Mouse (Mus musculus) CH12.LX (cell line): ENCODE measurements around the gene Rrm1. TPM values are rescaled to one million over a fixed set of nuclear protein-coding genes. Genes with fewer than 3 reads are reported as not detected.

Experiments
- DNase-seq: peaks from one replicate; pipeline ENCODE4 v3.0.0-alpha.2; 2013; ENCODE audit errors: extremely low read depth
- H3K27ac ChIP-seq: 2 replicates; pipeline ENCODE4 v1.5.1; 2012; ENCODE audit warnings: low read depth, mild to moderate bottlenecking, control low read depth, moderate library complexity; ENCODE audit not compliant: insufficient read depth
- H3K27me3 ChIP-seq: replicated peaks from 2 replicates; pipeline ENCODE3; 2012; ENCODE audit warnings: inconsistent platforms
- H3K36me3 ChIP-seq, 2 experiments: replicated peaks in 1 of 2; 2 replicates each; pipeline versions ENCODE3 to v1.6.1; 2012; ENCODE audit warnings: inconsistent platforms in 1 of 2, low read length in 1 of 2, mild to moderate bottlenecking in 1 of 2, mixed read lengths in 1 of 2, moderate library complexity in 1 of 2; ENCODE audit not compliant: control insufficient read depth in 1 of 2, insufficient read depth in 1 of 2
- H3K4me1 ChIP-seq, 2 experiments: 2 replicates each; pipeline ENCODE4 v1.6.1; 2012; ENCODE audit warnings: inconsistent platforms in 1 of 2, moderate library complexity in 1 of 2; ENCODE audit not compliant: insufficient read depth in 2 of 2, control insufficient read depth in 1 of 2
- H3K4me2 ChIP-seq: 2 replicates; pipeline ENCODE4 v1.6.1; 2012; ENCODE audit warnings: low read depth, mild to moderate bottlenecking, control low read depth; ENCODE audit not compliant: poor library complexity, insufficient read depth, severe bottlenecking
- H3K4me3 ChIP-seq, 3 experiments: fragments of 150-350 bp in 1 of 3; sonication (generic) in 1 of 3; replicated peaks in 1 of 3; 2 replicates each; pipeline versions ENCODE3 to v1.5.1; 2011 to 2012; ENCODE audit warnings: low read depth in 2 of 3, low read length in 2 of 3, mild to moderate bottlenecking in 2 of 3, moderate library complexity in 2 of 3, control low read depth in 1 of 3, improper control_type of control experiment in 1 of 3, inconsistent platforms in 1 of 3, mixed read lengths in 1 of 3; ENCODE audit not compliant: poor library complexity in 1 of 3
- H3K79me2 ChIP-seq: replicated peaks from 2 replicates; pipeline ENCODE4 v1.6.1; 2012; ENCODE audit warnings: mild to moderate bottlenecking, moderate library complexity; ENCODE audit not compliant: control insufficient read depth, poor library complexity, insufficient read depth, severe bottlenecking; ENCODE audit errors: extremely low read depth
- H3K9ac ChIP-seq: 2 replicates; pipeline ENCODE4 v1.6.1; 2012; ENCODE audit warnings: low read depth, mild to moderate bottlenecking, control low read depth, moderate library complexity; ENCODE audit not compliant: insufficient read depth
- H3K9me3 ChIP-seq: replicated peaks from 2 replicates; pipeline ENCODE3; 2012; ENCODE audit warnings: low read length, inconsistent platforms, mixed read lengths
- BHLHE40 ChIP-seq: IDR thresholded peaks from 2 replicates; pipeline ENCODE4 v1.6.1; 2011; ENCODE audit warnings: mild to moderate bottlenecking, low read depth, low read length, improper control_type of control experiment
- CHD2 ChIP-seq: IDR thresholded peaks from 2 replicates; pipeline ENCODE4 v1.6.1; 2011; ENCODE audit warnings: low read length, improper control_type of control experiment
- E2F4 ChIP-seq: IDR thresholded peaks from 2 replicates; pipeline ENCODE4 v1.6.1; 2011; ENCODE audit warnings: low read depth, low read length, improper control_type of control experiment; ENCODE audit not compliant: insufficient replicate concordance
- ELF1 ChIP-seq: IDR thresholded peaks from 2 replicates; pipeline ENCODE4 v1.6.1; 2014; ENCODE audit warnings: low read depth, mild to moderate bottlenecking, inconsistent platforms, low read length, improper control_type of control experiment
- EP300 ChIP-seq: IDR thresholded peaks from 2 replicates; pipeline ENCODE4 v1.6.1; 2011; ENCODE audit warnings: low read length, improper control_type of control experiment
- ETS1 ChIP-seq: conservative IDR thresholded peaks from 2 replicates; pipeline ENCODE4 v1.6.1; 2012; ENCODE audit warnings: low read depth, mild to moderate bottlenecking, inconsistent platforms, low read length, improper control_type of control experiment, moderate library complexity
- GABPA ChIP-seq: IDR thresholded peaks from 2 replicates; pipeline ENCODE4 v1.6.1; 2012; ENCODE audit warnings: low read depth, low read length, improper control_type of control experiment, inconsistent platforms; ENCODE audit not compliant: insufficient replicate concordance
- HCFC1 ChIP-seq: IDR thresholded peaks from 2 replicates; pipeline ENCODE4 v1.6.1; 2012; ENCODE audit warnings: low read depth, mild to moderate bottlenecking, inconsistent platforms, low read length, improper control_type of control experiment
- IRF4 ChIP-seq: IDR thresholded peaks from 2 replicates; pipeline ENCODE4 v1.6.1; 2014; ENCODE audit warnings: low read depth, mild to moderate bottlenecking, inconsistent platforms, low read length, improper control_type of control experiment
- KAT2A ChIP-seq: IDR thresholded peaks from 2 replicates; pipeline ENCODE4 v1.6.1; 2012; ENCODE audit warnings: low read length, improper control_type of control experiment, inconsistent platforms; ENCODE audit not compliant: insufficient replicate concordance
- MAFK ChIP-seq: IDR thresholded peaks from 2 replicates; pipeline ENCODE4 v1.6.1; 2011; ENCODE audit warnings: low read length, improper control_type of control experiment; ENCODE audit not compliant: insufficient replicate concordance
- MAX ChIP-seq: IDR thresholded peaks from 2 replicates; pipeline ENCODE4 v1.6.1; 2011; ENCODE audit warnings: low read length, improper control_type of control experiment
- MAZ ChIP-seq: IDR thresholded peaks from 2 replicates; pipeline ENCODE4 v1.6.1; 2012; ENCODE audit warnings: low read depth, mild to moderate bottlenecking, inconsistent platforms, low read length, improper control_type of control experiment, moderate library complexity
- MEF2A ChIP-seq: IDR thresholded peaks from 2 replicates; pipeline ENCODE4 v1.6.1; 2014; ENCODE audit warnings: low read depth, mild to moderate bottlenecking, inconsistent platforms, low read length, improper control_type of control experiment, borderline replicate concordance
- MXI1 ChIP-seq: IDR thresholded peaks from 2 replicates; pipeline ENCODE4 v1.6.1; 2011; ENCODE audit warnings: mild to moderate bottlenecking, low read depth, low read length, improper control_type of control experiment
- MYC ChIP-seq: IDR thresholded peaks from 2 replicates; pipeline ENCODE4 v1.6.1; 2011; ENCODE audit warnings: low read depth, mild to moderate bottlenecking, improper control_type of control experiment, low read length
- NELFE ChIP-seq: IDR thresholded peaks from 2 replicates; pipeline ENCODE4 v1.6.1; 2011; ENCODE audit warnings: low read depth, low read length, improper control_type of control experiment
- NRF1 ChIP-seq: IDR thresholded peaks from 2 replicates; pipeline ENCODE4 v1.6.1; 2014; ENCODE audit warnings: low read depth, mild to moderate bottlenecking, inconsistent platforms, low read length, improper control_type of control experiment, moderate library complexity
- POLR2A ChIP-seq: IDR thresholded peaks from 2 replicates; pipeline ENCODE4 v1.6.1; 2011; ENCODE audit warnings: low read depth, mild to moderate bottlenecking, improper control_type of control experiment, low read length
- RAD21 ChIP-seq: IDR thresholded peaks from 2 replicates; pipeline ENCODE4 v1.6.1; 2011; ENCODE audit warnings: low read depth, mild to moderate bottlenecking, low read length, improper control_type of control experiment, moderate library complexity
- RCOR1 ChIP-seq: conservative IDR thresholded peaks from 2 replicates; pipeline ENCODE4 v1.6.1; 2012; ENCODE audit warnings: low read depth, mild to moderate bottlenecking, inconsistent platforms, low read length, improper control_type of control experiment
- SIN3A ChIP-seq: IDR thresholded peaks from 2 replicates; pipeline ENCODE4 v1.6.1; 2012; ENCODE audit warnings: low read length, improper control_type of control experiment, inconsistent platforms
- TBP ChIP-seq: conservative IDR thresholded peaks from 2 replicates; pipeline ENCODE4 v1.6.1; 2011; ENCODE audit warnings: low read depth, low read length, improper control_type of control experiment
- TCF12 ChIP-seq: IDR thresholded peaks from 2 replicates; pipeline ENCODE4 v1.6.1; 2014; ENCODE audit warnings: low read depth, mild to moderate bottlenecking, inconsistent platforms, low read length, improper control_type of control experiment
- USF1 ChIP-seq: IDR thresholded peaks from 2 replicates; pipeline ENCODE4 v1.6.1; 2014; ENCODE audit warnings: low read depth, mild to moderate bottlenecking, inconsistent platforms, low read length, improper control_type of control experiment
- ZC3H11A ChIP-seq: IDR thresholded peaks from 2 replicates; pipeline ENCODE4 v1.6.1; 2012; ENCODE audit warnings: low read depth, mild to moderate bottlenecking, inconsistent platforms, low read length, improper control_type of control experiment
- ZMIZ1 ChIP-seq: IDR thresholded peaks from 2 replicates; pipeline ENCODE4 v1.6.1; 2012; ENCODE audit warnings: low read depth, mild to moderate bottlenecking, inconsistent platforms, low read length, improper control_type of control experiment
- dilution Hi-C: fragments of 300-500 bp; cut with MboI; formaldehyde crosslinking; loops from 2 replicates; pipeline ENCODE4 v1.14.3; 2020; ENCODE audit warnings: low sequenced_read_pairs; ENCODE audit not compliant: extremely low pct_unique_long_range_greater_than_20kb, extremely low pct_ligation_motif_present
- in situ Hi-C: fragments of 300-500 bp; cut with MboI; formaldehyde crosslinking; loops from 3 replicates; pipeline ENCODE4 v1.14.3; 2019; ENCODE audit warnings: low sequenced_read_pairs, low pct_ligation_motif_present, low pct_unique_long_range_greater_than_20kb, mixed read lengths
- polyA plus RNA-seq: library from polyadenylated mRNA; unstranded; fragments of >175 nt; gene quantifications from 2 replicates; pipeline ENCODE4 v1.2.1, GENCODE M21; 2012; ENCODE audit warnings: low read depth; ENCODE audit not compliant: insufficient read length
- total RNA-seq, 2 experiments: library from RNA; depleted of rRNA; stranded (reverse); fragments of 300-350 nt in 1 of 2; fragments of >200 nt in 1 of 2; gene quantifications; 2 replicates each; pipeline ENCODE4 v1.2.3; 2012 to 2014

Gene Rrm1
- total RNA-seq (2012; rRNA removed) (156 and 191 TPM in 2 replicates), total RNA-seq (2014; rRNA removed) (227 and 253 TPM in 2 replicates), polyA plus RNA-seq (248 and 308 TPM in 2 replicates)

DNA sequence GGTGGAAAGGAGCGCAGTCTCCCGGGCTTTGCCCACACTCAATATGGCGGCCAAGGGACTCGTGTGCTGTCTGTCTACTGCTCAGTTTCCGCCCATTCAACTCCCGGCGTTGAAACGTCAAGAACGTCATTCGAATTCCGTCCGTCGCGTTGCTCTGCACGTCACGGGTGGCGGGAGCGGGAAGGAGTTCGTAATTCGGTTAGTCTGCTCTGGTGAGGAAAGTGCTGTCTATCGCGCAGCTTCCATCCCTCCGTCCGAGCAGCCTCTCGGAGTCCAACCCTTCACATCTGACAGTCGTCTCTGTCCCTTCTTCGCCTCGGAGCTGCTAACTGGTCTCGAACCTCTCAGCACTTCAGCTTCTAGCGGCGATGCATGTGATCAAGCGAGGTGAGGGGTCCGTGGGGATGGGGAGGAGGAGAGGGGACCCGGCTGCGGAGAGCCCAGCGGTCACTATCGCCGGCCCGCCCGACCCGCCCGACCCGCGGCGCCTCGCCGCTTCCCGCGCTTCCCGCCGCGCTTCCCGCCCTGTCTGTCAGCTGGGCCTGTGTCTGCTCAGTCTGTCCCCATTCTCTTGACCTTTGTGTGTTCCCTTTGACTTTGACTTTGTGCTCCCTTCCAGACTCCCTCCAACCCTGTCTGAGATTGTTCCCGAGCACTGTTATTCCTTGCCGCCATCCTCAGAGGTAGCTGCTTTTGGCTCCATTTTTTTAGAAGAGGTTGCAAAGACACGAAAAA lies at the start of gene Rrm1:
Gene Rrm1 (plus strand): TSS at position 39 of the 735 bp plus-strand sequence.
- TF ChIP-seq HCFC1 (peak; percentile 95), NRF1 (peak; percentile 88), MXI1 (peak; percentile 82), POLR2A (peak; percentile 89), GABPA (peak; percentile 95), KAT2A (peak; percentile 95), TBP (peak; percentile 72), ELF1 (peak; percentile 97), BHLHE40 (peak; percentile 36; the same call in 1 of the 2 replicates), E2F4 (peak; percentile 99), RAD21 (no peak), IRF4 (peak; percentile 85), ZMIZ1 (peak; percentile 53; the same call in 1 of the 2 replicates), NELFE (peak; percentile 86; the same call in 1 of the 2 replicates), USF1 (no peak; the same call in 1 of the 2 replicates), ZC3H11A (no peak), TCF12 (peak; percentile 85), MYC (peak; percentile 95), MAZ (no peak), RCOR1 (peak; percentile 92), SIN3A (peak; percentile 97), CHD2 (0 out of 2 replicates have a peak, but pooled peaks have one; percentile 58), ETS1 (peak; percentile 42; the same call in 1 of the 2 replicates), MEF2A (peak; percentile 54; the same call in 1 of the 2 replicates), MAX (peak; percentile 82; the same call in 1 of the 2 replicates), MAFK (no peak), EP300 (no peak)
- Histone ChIP-seq H3K4me2 (peak within 1 kb of the TSS; percentile 37), H3K79me2 (peaks cover 37% of the 10 kb centered on the region), H3K9me3 (no peaks in the 10 kb centered on the region), H3K4me1 (peaks cover 5 to 28% of the 10 kb centered on the region in 2 experiments), H3K4me3 (peak within 1 kb of the TSS; percentile 91 to 100 (median 97)), H3K36me3 (peaks cover 20 to 29% of the 10 kb centered on the region in 2 experiments), H3K9ac (peak within 1 kb of the TSS; percentile 88), H3K27ac (peak within 1 kb of the TSS; percentile 78), H3K27me3 (no peaks in the 10 kb centered on the region)
- in situ Hi-C loops = no loop called here
- dilution Hi-C loops = no loop called here
- peak; percentile 99 for DNase-seq
